Mouse (Mus musculus) NIH3T3 (cell line): ENCODE results near the gene Itpkb.

Experiments
- DNase-seq: peaks from one replicate; pipeline ENCODE4 v3.0.0-alpha.2; 2012; ENCODE audit warnings: low read depth

The Itpkb gene

GRCm38 (mm10) chr1:180421165-180421909, 91.1 kb downstream of the Itpkb start:
- no peak for DNase-seq

GRCm38 (mm10) chr1:180422076-180422828, 92.0 kb downstream of the Itpkb start:
- peak; percentile 86 for DNase-seq

GRCm38 (mm10) chr1:180423008-180423639, 92.8 kb downstream of the Itpkb start:
- no peak for DNase-seq

GRCm38 (mm10) chr1:180423931-180424330, 93.6 kb downstream of the Itpkb start:
- DNase-seq: no peak

GRCm38 (mm10) chr1:180426405-180426804, 96.1 kb downstream of the Itpkb start:
- DNase-seq: no peak

- DNase-seq: no peak
Measured at GRCm38 (mm10) chr1:180427685-180428084, 97.4 kb downstream of the Itpkb start.

GRCm38 (mm10) chr1:180428101-180428712, 97.9 kb downstream of the Itpkb start:
- DNase-seq: peak; percentile 85

GRCm38 (mm10) chr1:180428871-180429270, 98.6 kb downstream of the Itpkb start:
- no peak for DNase-seq

- DNase-seq: no peak
Measured at GRCm38 (mm10) chr1:180429819-180430218, 99.5 kb downstream of the Itpkb start.

- peak; percentile 46 for DNase-seq
Measured at GRCm38 (mm10) chr1:180431833-180432232, 101.5 kb downstream of the Itpkb start.

GRCm38 (mm10) chr1:180433098-180433538, 102.8 kb downstream of the Itpkb start:
- no peak for DNase-seq

GRCm38 (mm10) chr1:180433796-180434566, 103.7 kb downstream of the Itpkb start:
- peak; percentile 91 for DNase-seq

GRCm38 (mm10) chr1:180434925-180435324, 104.6 kb downstream of the Itpkb start:
- DNase-seq: peak; percentile 34

- no peak for DNase-seq
Measured at GRCm38 (mm10) chr1:180439496-180439895, 109.2 kb downstream of the Itpkb start.

- no peak for DNase-seq
Measured at GRCm38 (mm10) chr1:180444411-180444810, 114.1 kb downstream of the Itpkb start.

GRCm38 (mm10) chr1:180449641-180450040, 119.4 kb downstream of the Itpkb start:
- DNase-seq: no peak

GRCm38 (mm10) chr1:180458274-180458673, 128.0 kb downstream of the Itpkb start:
- peak; percentile 16 for DNase-seq

GRCm38 (mm10) chr1:180458680-180459079, 128.4 kb downstream of the Itpkb start:
- no peak for DNase-seq

- DNase-seq: no peak
Measured at GRCm38 (mm10) chr1:180460721-180461120, 130.4 kb downstream of the Itpkb start.

GRCm38 (mm10) chr1:180462396-180462795, 132.1 kb downstream of the Itpkb start:
- no peak for DNase-seq

GRCm38 (mm10) chr1:180462983-180463475, 132.7 kb downstream of the Itpkb start:
- peak; percentile 40 for DNase-seq
